Mouse (Mus musculus) cerebellum, adult 8-10 months (tissue): ENCODE results near the gene Cdc42bpg.

Experiments used
- DNase-seq: peaks from one replicate; pipeline ENCODE4 v3.0.0; 2022

The Cdc42bpg gene

GRCm38 (mm10) chr19:6333761-6334595, 27.7 kb downstream of the Cdc42bpg start:
- no peak for DNase-seq

GRCm38 (mm10) chr19:6334673-6335457, 28.6 kb downstream of the Cdc42bpg start, which contains the start of gene Men1:
Men1 (plus strand) TSS chr19:6334979.
- DNase-seq: peak; percentile 91

- DNase-seq: peak; percentile 50
These were observed 29.2 kb downstream of the Cdc42bpg start for GRCm38 (mm10) chr19:6335458-6335827.

- DNase-seq: no peak
These were observed 30.7 kb downstream of the Cdc42bpg start for GRCm38 (mm10) chr19:6336920-6337319.

- no peak for DNase-seq
These were observed 31.9 kb downstream of the Cdc42bpg start for GRCm38 (mm10) chr19:6338171-6338570.

GRCm38 (mm10) chr19:6338716-6339115, 32.5 kb downstream of the Cdc42bpg start:
- no peak for DNase-seq

GRCm38 (mm10) chr19:6339191-6339590, 32.9 kb downstream of the Cdc42bpg start:
- no peak for DNase-seq

GRCm38 (mm10) chr19:6339890-6340504, 33.7 kb downstream of the Cdc42bpg start:
- DNase-seq: no peak

- DNase-seq: peak; percentile 81
These were observed 34.5 kb downstream of the Cdc42bpg start, which contains the start of gene Map4k2 for GRCm38 (mm10) chr19:6340524-6341452. Map4k2 (plus strand) TSS chr19:6341135.

GRCm38 (mm10) chr19:6341453-6342077, 35.3 kb downstream of the Cdc42bpg start:
- DNase-seq: no peak

GRCm38 (mm10) chr19:6342276-6342933, 36.1 kb downstream of the Cdc42bpg start:
- DNase-seq: no peak

- DNase-seq: peak; percentile 37
These were observed 37.0 kb downstream of the Cdc42bpg start for GRCm38 (mm10) chr19:6343066-6343925.

GRCm38 (mm10) chr19:6343996-6344395, 37.7 kb downstream of the Cdc42bpg start:
- peak; percentile 53 for DNase-seq

- DNase-seq: no peak
These were observed 39.8 kb downstream of the Cdc42bpg start for GRCm38 (mm10) chr19:6346023-6346422.

GRCm38 (mm10) chr19:6346661-6347060, 40.4 kb downstream of the Cdc42bpg start:
- DNase-seq: no peak

GRCm38 (mm10) chr19:6347615-6348014, 41.4 kb downstream of the Cdc42bpg start:
- DNase-seq: no peak

- no peak for DNase-seq
These were observed 42.5 kb downstream of the Cdc42bpg start for GRCm38 (mm10) chr19:6348717-6349116.

GRCm38 (mm10) chr19:6349215-6349983, 43.1 kb downstream of the Cdc42bpg start:
- no peak for DNase-seq

- DNase-seq: no peak
These were observed 45.3 kb downstream of the Cdc42bpg start for GRCm38 (mm10) chr19:6351431-6352106.
